Mouse (Mus musculus): ENCODE data around the gene Psmd6. TPM values are rescaled to one million over a fixed set of nuclear protein-coding genes. Genes with fewer than 3 reads are reported as not detected.

The Psmd6 gene
- polyA plus RNA-seq, 1 experiment from 2014 or later: 219 TPM

- H3K36me3 ChIP-seq: peaks cover 10% of the 10 kb centered on the region; the same call in 1 of the 2 replicates
- H3K9ac ChIP-seq: no peak overlapping the region
- no peak overlapping the region for H3K4me2 ChIP-seq
- H3K27ac ChIP-seq: no peak overlapping the region
- no peak overlapping the region for H3K4me3 ChIP-seq
- no peaks in the 10 kb centered on the region for H3K27me3 ChIP-seq
- ATAC-seq (ENCODE audit: insufficient number of reproducible peaks, low FRiP score, low TSS enrichment, low read depth): no peak
- H3K4me1 ChIP-seq: no peaks in the 10 kb centered on the region
- 84% methylated on average over 8 of the region's 8 CpGs for WGBS
- no peaks in the 10 kb centered on the region for H3K9me3 ChIP-seq
Observed at GRCm38 (mm10) chr14:14083811-14084210, 37.0 kb downstream of the Psmd6 start.

GRCm38 (mm10) chr14:14080604-14081194 lies 40.1 kb downstream of the Psmd6 start:
- H3K4me3 ChIP-seq: no peak overlapping the region
- no peak for ATAC-seq (ENCODE audit: insufficient number of reproducible peaks, low FRiP score, low TSS enrichment, low read depth)
- no peaks in the 10 kb centered on the region; the same call in 1 of the 2 replicates for H3K36me3 ChIP-seq
- WGBS: 94% methylated on average over 6 of the region's 6 CpGs
- no peaks in the 10 kb centered on the region for H3K4me1 ChIP-seq
- no peak overlapping the region for H3K9ac ChIP-seq
- H3K9me3 ChIP-seq: no peaks in the 10 kb centered on the region
- H3K27ac ChIP-seq: no peak overlapping the region
- no peak overlapping the region for H3K4me2 ChIP-seq
- no peaks in the 10 kb centered on the region for H3K27me3 ChIP-seq

- Histone ChIP-seq H3K9ac (no peak overlapping the region), H3K4me3 (no peak overlapping the region), H3K36me3 (no peaks in the 10 kb centered on the region; the same call in 1 of the 2 replicates), H3K27ac (no peak overlapping the region), H3K4me2 (no peak overlapping the region), H3K4me1 (peaks cover 13% of the 10 kb centered on the region), H3K27me3 (no peaks in the 10 kb centered on the region), H3K9me3 (no peaks in the 10 kb centered on the region)
- ATAC-seq (ENCODE audit: insufficient number of reproducible peaks, low FRiP score, low TSS enrichment, low read depth): no peak
- 62% methylated on average over 4 of the region's 4 CpGs for WGBS
Observed at GRCm38 (mm10) chr14:14071456-14071855, 49.3 kb downstream of the Psmd6 start.

GRCm38 (mm10) chr14:14070541-14071315 lies 50.1 kb downstream of the Psmd6 start:
- WGBS: 40% methylated on average over 6 of the region's 6 CpGs
- H3K27ac ChIP-seq: no peak overlapping the region
- H3K36me3 ChIP-seq: no peaks in the 10 kb centered on the region
- H3K4me3 ChIP-seq: no peak overlapping the region
- H3K9me3 ChIP-seq: no peaks in the 10 kb centered on the region
- no peak for ATAC-seq (ENCODE audit: insufficient number of reproducible peaks, low FRiP score, low TSS enrichment, low read depth)
- no peak overlapping the region for H3K9ac ChIP-seq
- H3K4me1 ChIP-seq: peaks cover 14% of the 10 kb centered on the region
- H3K27me3 ChIP-seq: no peaks in the 10 kb centered on the region
- H3K4me2 ChIP-seq: no peak overlapping the region

GRCm38 (mm10) chr14:14068553-14068952 lies 52.2 kb downstream of the Psmd6 start:
- Histone ChIP-seq H3K9me3 (no peaks in the 10 kb centered on the region), H3K9ac (no peak overlapping the region), H3K27ac (peak overlapping the region; percentile 71), H3K4me2 (no peak overlapping the region), H3K4me1 (peaks cover 31% of the 10 kb centered on the region), H3K4me3 (no peak overlapping the region), H3K36me3 (no peaks in the 10 kb centered on the region), H3K27me3 (no peaks in the 10 kb centered on the region)
- WGBS: 55% methylated on average over 3 of the region's 3 CpGs
- no peak for ATAC-seq (ENCODE audit: insufficient number of reproducible peaks, low FRiP score, low TSS enrichment, low read depth)

- WGBS: 13% methylated on average over 10 of the region's 10 CpGs
- ATAC-seq (ENCODE audit: insufficient number of reproducible peaks, low FRiP score, low TSS enrichment, low read depth): no peak
- H3K27me3 ChIP-seq: no peaks in the 10 kb centered on the region
- H3K4me2 ChIP-seq: peak overlapping the region; percentile 25; the same call in 1 of the 2 replicates
- no peaks in the 10 kb centered on the region for H3K9me3 ChIP-seq
- H3K27ac ChIP-seq: peak overlapping the region; percentile 71
- no peaks in the 10 kb centered on the region for H3K36me3 ChIP-seq
- no peak overlapping the region for H3K9ac ChIP-seq
- H3K4me3 ChIP-seq: no peak overlapping the region
- peaks cover 37% of the 10 kb centered on the region for H3K4me1 ChIP-seq
Observed at GRCm38 (mm10) chr14:14067648-14068472, 52.9 kb downstream of the Psmd6 start.

- Histone ChIP-seq H3K4me2 (no peak overlapping the region), H3K4me3 (no peak overlapping the region), H3K9me3 (no peaks in the 10 kb centered on the region), H3K4me1 (peaks cover 37% of the 10 kb centered on the region), H3K9ac (no peak overlapping the region), H3K36me3 (no peaks in the 10 kb centered on the region), H3K27ac (no peak overlapping the region), H3K27me3 (no peaks in the 10 kb centered on the region)
- no peak for ATAC-seq (ENCODE audit: insufficient number of reproducible peaks, low FRiP score, low TSS enrichment, low read depth)
- WGBS: 74% methylated on average over 6 of the region's 6 CpGs
Observed at GRCm38 (mm10) chr14:14066241-14066640, 54.5 kb downstream of the Psmd6 start.

GRCm38 (mm10) chr14:14065142-14065498 lies 55.7 kb downstream of the Psmd6 start:
- Histone ChIP-seq H3K36me3 (no peaks in the 10 kb centered on the region), H3K4me1 (peaks cover 35% of the 10 kb centered on the region), H3K9ac (no peak overlapping the region), H3K9me3 (no peaks in the 10 kb centered on the region), H3K4me2 (no peak overlapping the region), H3K4me3 (no peak overlapping the region), H3K27ac (peak overlapping the region; percentile 57; the same call in 1 of the 2 replicates), H3K27me3 (no peaks in the 10 kb centered on the region)
- no peak for ATAC-seq (ENCODE audit: insufficient number of reproducible peaks, low FRiP score, low TSS enrichment, low read depth)
- 29% methylated on average over 4 of the region's 4 CpGs for WGBS

- no peak for ATAC-seq (ENCODE audit: insufficient number of reproducible peaks, low FRiP score, low TSS enrichment, low read depth)
- Histone ChIP-seq H3K27me3 (no peaks in the 10 kb centered on the region), H3K9ac (no peak overlapping the region), H3K27ac (peak overlapping the region; percentile 57; the same call in 1 of the 2 replicates), H3K4me1 (peaks cover 35% of the 10 kb centered on the region), H3K36me3 (no peaks in the 10 kb centered on the region), H3K4me2 (no peak overlapping the region), H3K4me3 (no peak overlapping the region), H3K9me3 (no peaks in the 10 kb centered on the region)
- WGBS: 9% methylated on average over 5 of the region's 5 CpGs
Observed at GRCm38 (mm10) chr14:14064486-14065141, 56.2 kb downstream of the Psmd6 start.

- 50% methylated on average over 5 of the region's 5 CpGs for WGBS
Observed at GRCm38 (mm10) chr14:14063382-14063781, 57.4 kb downstream of the Psmd6 start.

GRCm38 (mm10) chr14:14062531-14063245 lies 58.1 kb downstream of the Psmd6 start:
- H3K4me2 ChIP-seq: no peak overlapping the region
- H3K36me3 ChIP-seq: no peaks in the 10 kb centered on the region
- no peak for ATAC-seq (ENCODE audit: insufficient number of reproducible peaks, low FRiP score, low TSS enrichment, low read depth)
- WGBS: 77% methylated on average over 11 of the region's 11 CpGs
- peaks cover 27% of the 10 kb centered on the region for H3K4me1 ChIP-seq
- H3K27ac ChIP-seq: no peak overlapping the region
- no peak overlapping the region for H3K4me3 ChIP-seq
- H3K27me3 ChIP-seq: no peaks in the 10 kb centered on the region
- no peak overlapping the region for H3K9ac ChIP-seq
- no peaks in the 10 kb centered on the region for H3K9me3 ChIP-seq

More at GRCm38 (mm10) chr14:14063382-14063781, 57.4 kb downstream of the Psmd6 start:
- H3K4me1 ChIP-seq: peaks cover 34% of the 10 kb centered on the region
- H3K27me3 ChIP-seq: no peaks in the 10 kb centered on the region
- ATAC-seq (ENCODE audit: insufficient number of reproducible peaks, low FRiP score, low TSS enrichment, low read depth): no peak
- no peak overlapping the region for H3K4me2 ChIP-seq
- H3K9ac ChIP-seq: no peak overlapping the region
- no peaks in the 10 kb centered on the region for H3K36me3 ChIP-seq
- H3K27ac ChIP-seq: no peak overlapping the region
- H3K4me3 ChIP-seq: no peak overlapping the region
- H3K9me3 ChIP-seq: no peaks in the 10 kb centered on the region
